Mouse (Mus musculus) testis, adult 10 weeks (tissue): ENCODE data around the gene Gpr162. TPM values are rescaled to one million over a fixed set of nuclear protein-coding genes. Genes with fewer than 3 reads are reported as not detected.

Experiments
- polyA plus RNA-seq: library from polyadenylated mRNA; stranded (reverse); fragments of 350-450 nt; fragmentation: Illumina TruSeq; extraction: RNeasy Lipid Tissue Mini Kit (QIAGEN cat#74804); gene quantifications from one replicate; pipeline ENCODE4 v1.2.3, GENCODE M21; 2014; ENCODE audit warnings: low read depth, low replicate concordance

The Gpr162 gene
- 0.39 TPM for polyA plus RNA-seq

GRCm38 (mm10) chr6:124863658-124864298 is at the start of gene Gpr162:
Gpr162 (minus strand) TSS chr6:124863983.

GRCm38 (mm10) chr6:124911533-124912218 is 47.9 kb upstream of the Gpr162 start, which contains the start of gene Lag3:
Lag3 (minus strand) TSS chr6:124911705.

GRCm38 (mm10) chr6:124887986-124888385 is 24.2 kb upstream of the Gpr162 start, which contains the start of gene Cd4:
Cd4 (minus strand) TSS chr6:124888221.

GRCm38 (mm10) chr6:124856916-124857839 is 6.6 kb downstream of the Gpr162 start, which contains the start of gene P3h3:
P3h3 (minus strand) TSS chr6:124857752.

GRCm38 (mm10) chr6:124840241-124841167 is 23.3 kb downstream of the Gpr162 start, which contains the start of gene Gnb3:
Gnb3 (minus strand) TSS chr6:124840275.

GRCm38 (mm10) chr6:124828868-124829798 is 34.6 kb downstream of the Gpr162 start, which contains the start of the genes Usp5 and Cdca3:
Usp5 (minus strand) TSS chr6:124829484.
Cdca3 (plus strand) TSS chr6:124829547.

GRCm38 (mm10) chr6:124813933-124814332 is 49.9 kb downstream of the Gpr162 start, which contains the start of gene Tpi1:
Tpi1 (minus strand) TSS chr6:124814296.

Other genes starting within 250 kb of the Gpr162 start
- gene C1s2, start 227.9 kb downstream of the Gpr162 start, polyA plus RNA-seq, result 0.87 TPM
- 102 TPM for gene Lpcat3, start 201.0 kb downstream of the Gpr162 start, polyA plus RNA-seq
- 15.1 TPM for gene Emg1, start 151.8 kb downstream of the Gpr162 start, polyA plus RNA-seq
- gene Phb2, start 151.6 kb downstream of the Gpr162 start, polyA plus RNA-seq, result 13.8 TPM
- 0.21 TPM for gene Ptpn6, start 125.3 kb downstream of the Gpr162 start, polyA plus RNA-seq
- gene Grcc10, start 122.6 kb downstream of the Gpr162 start, polyA plus RNA-seq, result 9.6 TPM
- not detected for gene Gm45234, start 108.0 kb downstream of the Gpr162 start, polyA plus RNA-seq
- 0.17 TPM for gene Atn1, start 107.5 kb downstream of the Gpr162 start, polyA plus RNA-seq
- 0.08 TPM for gene Eno2, start 94.3 kb downstream of the Gpr162 start, polyA plus RNA-seq
- 112 TPM for gene Lrrc23, start 84.3 kb downstream of the Gpr162 start, polyA plus RNA-seq
- 0.45 TPM for gene Spsb2, start 55.3 kb downstream of the Gpr162 start, polyA plus RNA-seq
- gene Tpi1, start 49.7 kb downstream of the Gpr162 start, polyA plus RNA-seq, result 41.8 TPM
- 18.4 TPM for gene Usp5, start 34.5 kb downstream of the Gpr162 start, polyA plus RNA-seq
- gene Cdca3, start 34.4 kb downstream of the Gpr162 start, polyA plus RNA-seq, result 62.1 TPM
- not detected for gene Gnb3, start 23.7 kb downstream of the Gpr162 start, polyA plus RNA-seq
- gene P3h3, start 6.2 kb downstream of the Gpr162 start, polyA plus RNA-seq, result not detected
- 0.28 TPM for gene Cd4, start 24.2 kb upstream of the Gpr162 start, polyA plus RNA-seq
- not detected for gene Lag3, start 47.7 kb upstream of the Gpr162 start, polyA plus RNA-seq
- 19.0 TPM for gene Ptms, start 56.1 kb upstream of the Gpr162 start, polyA plus RNA-seq
- 2.7 TPM for gene Mlf2, start 67.4 kb upstream of the Gpr162 start, polyA plus RNA-seq
- 36.9 TPM for gene Cops7a, start 101.6 kb upstream of the Gpr162 start, polyA plus RNA-seq
- not detected for gene Pianp, start 132.7 kb upstream of the Gpr162 start, polyA plus RNA-seq
- gene Zfp384, start 145.2 kb upstream of the Gpr162 start, polyA plus RNA-seq, result 25.2 TPM
- gene Ing4, start 175.8 kb upstream of the Gpr162 start, polyA plus RNA-seq, result 3.7 TPM
- gene Acrbp, start 185.7 kb upstream of the Gpr162 start, polyA plus RNA-seq, result 113 TPM
- not detected for gene Lpar5, start 203.9 kb upstream of the Gpr162 start, polyA plus RNA-seq
- gene Chd4, start 232.0 kb upstream of the Gpr162 start, polyA plus RNA-seq, result 85.2 TPM